Mouse (Mus musculus) neural tube, embryonic 13.5 days (tissue): ENCODE results near the gene Bicc1. TPM values are rescaled to one million over a fixed set of nuclear protein-coding genes. Genes with fewer than 3 reads are reported as not detected.
"Not testable (repeated sequence)": the region's sequence is repeated elsewhere in the genome, so short reads cannot be mapped to it uniquely, and the experiment has no call there.

ENCODE experiments used
- ATAC-seq: fragments of 200-750 bp; cut with Nextera tagmentation; 2 replicates; pipeline ENCODE4 v1.8.0; 2017; ENCODE audit warnings: low read depth, mild to moderate bottlenecking, moderate TSS enrichment, moderate library complexity
- H3K27ac ChIP-seq: fragments of 300-500 bp; sonication (generic); replicated peaks from 2 replicates; pipeline ENCODE4 v1.5.1; 2015; ENCODE audit warnings: moderate library complexity, mild to moderate bottlenecking, inconsistent platforms
- H3K27me3 ChIP-seq: fragments of 300-500 bp; sonication (generic); 2 replicates; pipeline ENCODE4 v1.6.1; 2015; ENCODE audit warnings: mild to moderate bottlenecking, inconsistent platforms
- H3K36me3 ChIP-seq: fragments of 300-500 bp; sonication (generic); 2 replicates; pipeline ENCODE4 v1.6.1; 2015; ENCODE audit warnings: mild to moderate bottlenecking, inconsistent platforms
- H3K4me1 ChIP-seq: fragments of 300-500 bp; sonication (generic); replicated peaks from 2 replicates; pipeline ENCODE4 v1.6.1; 2015; ENCODE audit warnings: inconsistent platforms
- H3K4me2 ChIP-seq: fragments of 300-500 bp; sonication (generic); 2 replicates; pipeline ENCODE4 v1.6.1; 2015; ENCODE audit warnings: inconsistent platforms, mild to moderate bottlenecking, moderate library complexity
- H3K4me3 ChIP-seq: fragments of 300-500 bp; sonication (generic); 2 replicates; pipeline ENCODE4 v1.5.1; 2015; ENCODE audit warnings: mild to moderate bottlenecking, inconsistent platforms
- H3K9ac ChIP-seq: fragments of 300-500 bp; sonication (generic); 2 replicates; pipeline ENCODE4 v1.6.1; 2015; ENCODE audit warnings: moderate library complexity, mild to moderate bottlenecking, inconsistent platforms
- H3K9me3 ChIP-seq: fragments of 300-500 bp; sonication (generic); 2 replicates; pipeline ENCODE4 v1.6.1; 2016; ENCODE audit warnings: inconsistent platforms
- WGBS: fragments of 180-500 bp; shearing (Covaris S2); methylation state at CpG from one replicate; pipeline ENCODE4 v1.1.7; 2015; 5-methylcytosine and 5-hydroxymethylcytosine counted together
- polyA plus RNA-seq: library from polyadenylated mRNA; unstranded; fragments of >200 nt; fragmentation: Nextera tagmentation; extraction: Ambion mirVana; gene quantifications from 2 replicates; pipeline ENCODE4 v1.2.1, GENCODE M21; 2015

The Bicc1 gene
- polyA plus RNA-seq, 1 experiment from 2014 or later: 5.9 TPM

- H3K4me2 ChIP-seq, H3K27me3 ChIP-seq, ATAC-seq, H3K9ac ChIP-seq, H3K27ac ChIP-seq, H3K36me3 ChIP-seq, H3K9me3 ChIP-seq, H3K4me3 ChIP-seq: not testable (repeated sequence)
- H3K4me1 ChIP-seq: peaks cover 20% of the 10 kb centered on the region
- WGBS: 90% methylated on average over 13 of the region's 13 CpGs
These were observed 213.4 kb downstream of the Bicc1 start for GRCm38 (mm10) chr10:70946121-70946520.

GRCm38 (mm10) chr10:70945076-70945475 lies 214.4 kb downstream of the Bicc1 start:
- H3K27me3 ChIP-seq: no peaks in the 10 kb centered on the region
- 91% methylated on average over 12 of the region's 12 CpGs for WGBS
- H3K27ac ChIP-seq: no peak overlapping the region
- H3K36me3 ChIP-seq: no peaks in the 10 kb centered on the region
- ATAC-seq: no peak
- H3K4me1 ChIP-seq: peaks cover 16% of the 10 kb centered on the region
- H3K4me3 ChIP-seq: no peak overlapping the region
- H3K9me3 ChIP-seq: no peaks in the 10 kb centered on the region
- H3K4me2 ChIP-seq: no peak overlapping the region
- no peak overlapping the region for H3K9ac ChIP-seq

- no peak overlapping the region for H3K4me2 ChIP-seq
- H3K27ac ChIP-seq: no peak overlapping the region
- H3K27me3 ChIP-seq: no peaks in the 10 kb centered on the region
- no peak for ATAC-seq
- H3K4me3 ChIP-seq: no peak overlapping the region
- WGBS: 91% methylated on average over 6 of the region's 6 CpGs
- no peaks in the 10 kb centered on the region for H3K9me3 ChIP-seq
- H3K36me3 ChIP-seq: peaks cover 6% of the 10 kb centered on the region
- peaks cover 3% of the 10 kb centered on the region; the same call in 1 of the 2 replicates for H3K4me1 ChIP-seq
- no peak overlapping the region for H3K9ac ChIP-seq
These were observed 217.9 kb downstream of the Bicc1 start for GRCm38 (mm10) chr10:70941623-70942022.

GRCm38 (mm10) chr10:70939751-70940150 lies 219.7 kb downstream of the Bicc1 start:
- H3K36me3 ChIP-seq: peaks cover 6% of the 10 kb centered on the region
- peaks cover 3% of the 10 kb centered on the region; the same call in 1 of the 2 replicates for H3K4me1 ChIP-seq
- H3K4me3 ChIP-seq: no peak overlapping the region
- no peaks in the 10 kb centered on the region for H3K27me3 ChIP-seq
- no peak overlapping the region for H3K27ac ChIP-seq
- no peaks in the 10 kb centered on the region for H3K9me3 ChIP-seq
- H3K4me2 ChIP-seq: no peak overlapping the region
- 56% methylated on average over 12 of the region's 12 CpGs for WGBS
- no peak overlapping the region for H3K9ac ChIP-seq
- ATAC-seq: no peak

GRCm38 (mm10) chr10:70937450-70937849 lies 222.1 kb downstream of the Bicc1 start:
- Histone ChIP-seq H3K9me3 (no peaks in the 10 kb centered on the region), H3K27ac (no peak overlapping the region), H3K36me3 (peaks cover 6% of the 10 kb centered on the region), H3K9ac (no peak overlapping the region), H3K4me2 (no peak overlapping the region), H3K27me3 (no peaks in the 10 kb centered on the region), H3K4me1 (peaks cover 3% of the 10 kb centered on the region; the same call in 1 of the 2 replicates), H3K4me3 (no peak overlapping the region)
- WGBS: 93% methylated on average over 6 of the region's 6 CpGs
- ATAC-seq: no peak

- peaks cover 3% of the 10 kb centered on the region; the same call in 1 of the 2 replicates for H3K4me1 ChIP-seq
- no peaks in the 10 kb centered on the region for H3K9me3 ChIP-seq
- 86% methylated on average over 3 of the region's 3 CpGs for WGBS
- H3K27me3 ChIP-seq: no peaks in the 10 kb centered on the region
- H3K4me2 ChIP-seq: no peak overlapping the region
- no peak overlapping the region for H3K4me3 ChIP-seq
- no peak overlapping the region for H3K9ac ChIP-seq
- H3K36me3 ChIP-seq: peaks cover 6% of the 10 kb centered on the region
- no peak for ATAC-seq
- H3K27ac ChIP-seq: no peak overlapping the region
These were observed 223.5 kb downstream of the Bicc1 start for GRCm38 (mm10) chr10:70936008-70936407.

- Histone ChIP-seq H3K9me3 (peaks cover 12% of the 10 kb centered on the region; the same call in 1 of the 2 replicates), H3K4me3 (no peak overlapping the region), H3K9ac (no peak overlapping the region), H3K4me1 (no peaks in the 10 kb centered on the region), H3K27me3 (no peaks in the 10 kb centered on the region), H3K4me2 (no peak overlapping the region), H3K27ac (no peak overlapping the region), H3K36me3 (peaks cover 9% of the 10 kb centered on the region)
- ATAC-seq: no peak
- 83% methylated on average over 4 of the region's 4 CpGs for WGBS
These were observed 233.4 kb downstream of the Bicc1 start for GRCm38 (mm10) chr10:70926126-70926525.

GRCm38 (mm10) chr10:70924348-70924747 lies 235.2 kb downstream of the Bicc1 start:
- no peak for ATAC-seq

GRCm38 (mm10) chr10:70923936-70924335 lies 235.6 kb downstream of the Bicc1 start:
- Histone ChIP-seq H3K27ac (no peak overlapping the region), H3K27me3 (no peaks in the 10 kb centered on the region), H3K4me2 (no peak overlapping the region), H3K9me3 (no peaks in the 10 kb centered on the region), H3K4me3 (no peak overlapping the region), H3K9ac (no peak overlapping the region), H3K36me3 (no peaks in the 10 kb centered on the region), H3K4me1 (no peaks in the 10 kb centered on the region)
- 90% methylated on average over 3 of the region's 3 CpGs for WGBS
- ATAC-seq: no peak

More at GRCm38 (mm10) chr10:70924348-70924747, 235.2 kb downstream of the Bicc1 start:
- no peaks in the 10 kb centered on the region for H3K4me1 ChIP-seq
- no peaks in the 10 kb centered on the region for H3K36me3 ChIP-seq
- no peaks in the 10 kb centered on the region for H3K9me3 ChIP-seq
- no peaks in the 10 kb centered on the region for H3K27me3 ChIP-seq
- no peak overlapping the region for H3K4me3 ChIP-seq
- no peak overlapping the region for H3K9ac ChIP-seq
- no peak overlapping the region for H3K27ac ChIP-seq
- 83% methylated on average over 3 of the region's 3 CpGs for WGBS
- H3K4me2 ChIP-seq: no peak overlapping the region

- no peak overlapping the region for H3K9ac ChIP-seq
- H3K36me3 ChIP-seq: no peaks in the 10 kb centered on the region
- H3K4me3 ChIP-seq: no peak overlapping the region
- no peaks in the 10 kb centered on the region for H3K27me3 ChIP-seq
- WGBS: 91% methylated on average over 6 of the region's 6 CpGs
- no peak for ATAC-seq
- no peak overlapping the region for H3K27ac ChIP-seq
- H3K4me1 ChIP-seq: no peaks in the 10 kb centered on the region
- no peak overlapping the region for H3K4me2 ChIP-seq
- peaks cover 7% of the 10 kb centered on the region; the same call in 1 of the 2 replicates for H3K9me3 ChIP-seq
These were observed 238.0 kb downstream of the Bicc1 start for GRCm38 (mm10) chr10:70921481-70921880.

GRCm38 (mm10) chr10:70919851-70920250 lies 239.6 kb downstream of the Bicc1 start:
- Histone ChIP-seq H3K4me3 (no peak overlapping the region), H3K4me2 (no peak overlapping the region), H3K9ac (no peak overlapping the region), H3K27ac (no peak overlapping the region), H3K9me3 (peaks cover 7% of the 10 kb centered on the region; the same call in 1 of the 2 replicates), H3K36me3 (no peaks in the 10 kb centered on the region), H3K4me1 (no peaks in the 10 kb centered on the region), H3K27me3 (no peaks in the 10 kb centered on the region)
- 61% methylated on average over 1 of the region's 1 CpGs for WGBS
- no peak for ATAC-seq

- no peaks in the 10 kb centered on the region for H3K27me3 ChIP-seq
- no peak overlapping the region for H3K4me2 ChIP-seq
- no peak overlapping the region for H3K9ac ChIP-seq
- no peaks in the 10 kb centered on the region for H3K4me1 ChIP-seq
- H3K4me3 ChIP-seq: no peak overlapping the region
- 81% methylated on average over 13 of the region's 13 CpGs for WGBS
- no peaks in the 10 kb centered on the region for H3K36me3 ChIP-seq
- ATAC-seq: no peak
- H3K9me3 ChIP-seq: peaks cover 7% of the 10 kb centered on the region; the same call in 1 of the 2 replicates
- H3K27ac ChIP-seq: no peak overlapping the region
These were observed 240.4 kb downstream of the Bicc1 start for GRCm38 (mm10) chr10:70919031-70919663.

GRCm38 (mm10) chr10:70916697-70917096 lies 242.8 kb downstream of the Bicc1 start:
- H3K9ac ChIP-seq: no peak overlapping the region
- WGBS: 86% methylated on average over 6 of the region's 6 CpGs
- no peak for ATAC-seq

More at GRCm38 (mm10) chr10:70916697-70917096, 242.8 kb downstream of the Bicc1 start:
- no peak overlapping the region for H3K4me3 ChIP-seq
- H3K4me1 ChIP-seq: no peaks in the 10 kb centered on the region
- H3K9me3 ChIP-seq: peaks cover 7% of the 10 kb centered on the region; the same call in 1 of the 2 replicates
- H3K4me2 ChIP-seq: no peak overlapping the region
- no peaks in the 10 kb centered on the region for H3K27me3 ChIP-seq
- H3K36me3 ChIP-seq: no peaks in the 10 kb centered on the region
- no peak overlapping the region for H3K27ac ChIP-seq
